Mouse (Mus musculus) right cerebral cortex, postnatal 10 days (tissue): Measurements from ENCODE around the gene Ern1.
"Not testable (repeated sequence)": the region's sequence is repeated elsewhere in the genome, so short reads cannot be mapped to it uniquely, and the experiment has no call there.

Source experiments
- DNase-seq, 2 experiments: peaks; one replicate each; pipeline ENCODE4 v3.0.0; 2021; ENCODE audit warnings: low spot score in 2 of 2

Gene Ern1

DNA sequence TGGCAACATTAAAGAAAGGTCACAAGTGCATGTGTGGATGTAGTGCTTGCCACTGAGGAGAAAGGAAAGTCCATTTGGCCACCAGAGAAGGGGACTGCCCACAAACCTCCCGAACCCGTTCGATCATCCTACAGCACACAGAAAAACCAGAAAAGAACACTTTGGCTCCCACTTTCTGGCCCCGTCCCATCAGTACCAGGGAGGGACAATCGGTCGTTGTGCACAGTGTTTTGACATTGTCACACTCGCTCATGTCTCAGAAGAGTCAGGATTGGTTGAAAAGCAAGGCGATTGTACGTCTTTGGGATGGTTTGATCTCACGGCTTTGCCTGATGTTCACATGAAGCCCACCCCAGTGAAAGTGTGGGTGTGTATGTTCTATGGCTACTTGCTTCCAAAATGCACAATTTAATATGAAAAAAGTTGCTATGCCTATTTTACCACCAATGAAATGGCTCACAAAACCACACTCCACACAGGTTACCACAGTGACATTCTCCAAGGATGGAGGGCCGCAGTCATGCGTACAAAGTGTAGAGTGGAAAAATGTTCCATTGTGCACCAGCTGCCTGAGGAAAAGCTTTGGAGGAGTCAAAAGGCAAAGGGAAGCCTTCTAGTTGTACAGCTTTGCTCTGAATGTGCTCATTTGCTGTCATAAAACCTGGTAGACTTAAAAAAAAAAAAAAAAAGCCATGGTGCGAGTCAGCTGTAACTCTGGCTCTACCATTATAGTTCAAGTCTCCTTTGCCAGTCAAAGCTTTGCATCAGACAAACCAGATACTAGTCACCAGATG, 15.2 kb upstream of the Ern1 start:
- DNase-seq, result no peak

DNA sequence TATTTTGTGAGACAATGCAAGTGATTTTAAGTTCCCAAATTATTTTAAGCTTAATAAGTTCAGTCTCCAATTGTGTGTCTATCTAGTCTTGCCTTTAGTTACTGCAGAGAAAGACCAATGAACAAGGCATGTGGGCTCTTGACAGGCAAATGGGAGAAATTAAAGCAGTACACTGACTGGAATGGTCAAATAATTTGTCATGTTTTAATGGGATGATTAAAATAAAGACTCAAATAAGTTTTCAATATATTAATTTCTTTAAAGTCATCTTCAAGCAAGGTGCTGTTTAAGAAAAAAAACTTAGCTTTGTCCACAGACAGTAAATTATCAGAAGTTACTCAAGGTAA, 14.5 kb upstream of the Ern1 start:
- no peak for DNase-seq

DNA sequence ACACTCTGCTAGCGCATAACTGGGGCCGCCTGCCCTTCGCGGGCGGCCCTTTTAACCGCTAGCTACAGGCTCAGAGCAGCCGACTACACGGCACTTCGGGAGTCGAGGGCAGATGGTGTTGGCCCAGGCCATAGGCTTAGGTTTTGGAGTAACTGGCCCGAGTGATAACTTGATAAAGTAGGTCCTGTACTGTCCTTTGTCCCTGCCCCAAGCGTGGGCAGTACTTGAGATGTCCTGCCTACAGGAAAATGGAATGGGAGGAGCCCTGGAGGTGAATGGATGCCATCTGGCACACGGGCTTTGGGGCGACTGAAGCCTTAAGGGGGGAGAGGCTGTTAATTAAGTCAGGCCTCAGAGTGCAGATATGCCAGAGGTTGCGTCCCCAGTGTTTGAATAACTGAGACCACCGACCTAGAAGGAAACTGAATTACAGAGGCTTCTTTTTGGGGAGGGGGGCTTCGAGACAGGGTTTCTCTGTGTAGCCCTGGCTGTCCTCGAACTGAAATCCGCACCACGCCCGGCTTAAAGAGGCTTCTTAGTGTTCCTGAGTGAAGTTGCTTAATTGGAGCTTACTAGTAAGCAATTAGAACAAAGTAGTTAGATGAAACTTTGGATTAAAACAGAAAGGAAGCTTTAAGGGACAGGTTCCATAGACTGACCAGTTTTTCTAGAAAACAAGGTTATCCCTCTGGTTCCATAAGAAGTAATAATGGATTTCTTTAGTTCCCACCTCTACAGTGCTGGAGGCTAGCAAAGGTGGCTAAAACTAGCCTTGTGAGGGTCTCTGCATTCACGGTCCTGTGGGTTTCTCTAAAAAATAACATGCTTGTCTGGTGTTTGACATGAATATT, 13.9 kb upstream of the Ern1 start:
- DNase-seq, result peak; percentile 73

DNA sequence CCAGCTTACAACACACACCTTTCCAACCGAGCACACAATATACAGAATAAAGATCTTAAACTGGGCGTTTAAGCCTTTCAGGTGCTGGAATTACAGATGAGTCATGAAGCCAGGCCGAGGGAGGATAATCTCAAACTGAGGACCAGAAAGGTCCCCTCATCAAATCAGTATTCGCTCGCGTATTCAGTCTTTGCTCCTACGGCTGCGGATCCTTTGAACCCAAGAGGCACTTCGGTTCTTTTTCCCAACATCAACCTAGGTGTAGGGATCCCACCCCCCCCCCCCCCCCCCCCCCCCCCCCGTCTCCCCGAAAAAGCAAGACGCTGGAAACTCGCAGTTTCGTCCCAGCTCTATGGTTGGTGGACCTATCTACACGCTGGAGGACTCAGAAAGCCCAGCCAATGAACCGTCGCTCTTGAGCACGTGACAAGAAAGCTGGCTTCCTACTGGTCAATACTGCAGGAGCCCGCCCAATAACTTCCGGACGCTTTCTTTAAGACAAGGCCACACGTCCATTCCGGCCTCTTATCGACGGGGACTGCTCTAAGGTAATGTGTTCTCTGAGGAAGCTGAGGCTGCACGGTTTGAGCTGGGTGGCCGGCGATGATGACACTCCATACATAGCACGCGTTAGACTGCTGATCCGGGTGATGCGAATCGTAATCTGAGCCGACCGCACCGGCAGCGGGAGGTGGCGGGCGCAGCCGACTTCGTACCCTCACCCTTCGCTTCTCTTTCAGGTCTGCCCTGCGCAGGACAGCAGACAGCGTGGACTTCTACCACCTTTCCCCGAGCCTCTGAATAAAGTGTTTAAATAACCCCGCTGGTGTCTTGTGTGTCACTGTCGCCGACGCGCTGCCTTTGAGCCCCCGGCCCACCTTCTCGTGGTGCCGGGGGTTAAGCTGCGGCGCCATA, 13.0 kb upstream of the Ern1 start:
- peak; percentile 98 to 99 for DNase-seq

DNA sequence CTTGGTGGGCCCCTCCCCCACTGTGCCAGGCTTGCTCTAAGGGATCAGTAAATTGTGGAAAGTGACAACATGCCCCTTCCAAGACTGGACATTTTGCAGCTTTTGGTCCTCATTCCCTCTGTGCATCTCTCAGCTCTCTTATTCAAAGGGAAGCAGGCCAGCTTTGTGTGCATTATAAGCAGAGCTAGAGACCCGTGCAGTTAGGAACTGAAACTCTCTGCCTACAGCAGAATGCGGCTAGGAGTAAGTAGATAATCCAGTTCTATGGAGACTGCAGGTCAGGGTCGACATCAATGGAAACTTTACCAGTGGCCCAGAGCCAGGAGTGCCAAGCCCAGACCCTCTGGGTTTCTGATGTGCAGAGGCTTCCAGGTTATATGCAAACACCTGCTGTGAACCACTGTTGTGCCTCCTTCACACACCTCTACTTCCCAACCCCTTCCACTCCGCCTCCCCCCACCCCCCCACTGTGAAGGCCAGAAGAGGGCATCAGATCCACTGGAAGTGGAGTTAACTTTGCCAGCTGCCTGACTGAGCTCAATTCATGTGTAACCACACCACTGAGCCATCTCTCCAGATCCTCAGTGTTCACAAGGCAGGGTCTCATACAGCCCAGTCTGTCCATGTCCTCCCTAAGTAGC, 11.2 kb upstream of the Ern1 start:
- no peak for DNase-seq

DNA sequence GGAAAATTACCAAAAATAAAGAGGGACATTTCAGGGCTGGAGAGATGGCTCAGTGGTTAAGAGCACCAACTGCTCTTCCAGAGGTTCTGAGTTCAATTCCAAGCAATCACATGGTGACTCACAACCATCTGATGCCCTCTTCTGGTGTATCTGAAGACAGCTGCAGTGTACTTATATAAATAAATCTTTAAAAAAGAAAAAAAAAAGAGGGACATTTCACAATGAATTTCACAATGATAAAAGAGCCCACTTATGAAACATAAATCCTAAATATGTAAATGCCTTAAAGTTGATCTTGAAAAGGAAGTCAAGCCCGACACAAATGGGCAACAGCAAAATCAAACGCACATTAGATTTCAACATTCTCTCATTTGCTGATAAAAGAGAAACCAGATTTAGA, 10.3 kb upstream of the Ern1 start:
- no peak for DNase-seq

DNA sequence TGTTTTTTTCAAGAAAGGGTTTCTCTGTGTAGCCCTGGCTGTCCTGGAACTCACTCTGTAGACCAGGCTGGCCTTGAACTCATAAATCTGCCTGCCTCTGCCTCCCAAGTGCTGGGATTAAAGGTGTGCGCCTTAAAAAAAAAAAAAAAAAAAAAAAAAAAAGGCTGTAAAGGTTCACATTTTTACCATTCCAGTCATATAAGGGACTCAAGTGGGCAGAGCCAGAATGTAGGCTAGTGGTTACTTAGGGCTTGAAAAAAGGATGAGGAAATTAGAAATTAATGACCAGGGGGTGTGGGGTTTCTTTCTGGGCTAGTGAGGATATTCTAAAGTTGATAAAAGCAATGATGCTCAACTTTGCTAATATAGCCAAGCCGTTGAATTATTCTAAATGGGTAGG, 9.4 kb upstream of the Ern1 start:
- not testable (repeated sequence) for DNase-seq

DNA sequence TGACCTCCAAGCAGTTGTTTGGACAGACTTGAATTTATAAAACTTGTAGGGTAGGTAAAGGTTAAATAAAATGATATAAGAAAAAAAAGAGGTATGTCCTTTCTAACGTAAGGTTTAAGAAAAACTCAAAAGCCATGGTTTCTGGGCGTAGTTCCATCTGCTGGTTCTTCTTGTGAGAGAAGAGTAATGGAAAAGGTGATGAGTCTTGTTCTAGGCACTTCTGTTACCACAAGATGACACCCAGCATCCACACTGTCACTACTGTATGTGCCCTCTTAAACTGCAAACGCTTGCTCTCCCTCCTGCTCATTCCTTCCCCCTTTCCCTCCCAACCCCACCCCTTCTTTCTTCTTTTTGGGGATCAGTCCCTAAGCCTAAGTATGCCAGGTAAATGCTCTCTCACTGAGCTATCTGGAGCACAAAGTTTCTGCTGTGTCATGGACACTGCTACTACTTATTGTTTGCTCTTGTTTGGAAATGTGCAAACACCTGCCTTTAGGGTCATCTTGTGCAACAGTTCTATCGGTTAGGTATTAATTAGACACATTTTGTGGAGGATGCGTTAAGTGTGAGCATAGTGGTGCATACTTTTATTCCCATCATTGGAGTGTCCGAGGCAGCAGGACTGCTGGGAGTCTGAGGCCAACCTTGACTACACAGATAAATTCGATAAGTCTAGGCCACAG, 5.5 kb upstream of the Ern1 start:
- DNase-seq, result no peak

DNA sequence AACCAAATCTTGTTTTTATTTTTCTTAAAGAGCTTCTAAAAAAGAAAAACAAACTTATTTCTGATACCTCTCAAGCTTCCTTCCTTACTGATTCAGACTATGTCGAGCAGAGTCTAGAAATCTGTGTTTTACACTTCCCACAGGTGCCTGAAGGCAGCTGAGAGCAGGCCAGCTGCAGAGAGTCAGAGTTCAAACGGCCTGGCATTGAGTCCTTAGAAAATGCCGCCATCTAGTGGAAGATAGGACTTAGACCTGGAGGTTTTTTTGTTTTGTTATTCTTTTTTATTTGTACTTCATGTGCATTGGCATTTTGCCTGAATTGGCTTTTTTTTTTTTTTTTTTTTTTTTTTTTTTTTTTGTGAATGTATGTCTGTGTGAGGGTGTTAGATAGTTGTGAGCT, 3.7 kb upstream of the Ern1 start:
- peak in 1 of 2 experiments; percentile 57 for DNase-seq

DNA sequence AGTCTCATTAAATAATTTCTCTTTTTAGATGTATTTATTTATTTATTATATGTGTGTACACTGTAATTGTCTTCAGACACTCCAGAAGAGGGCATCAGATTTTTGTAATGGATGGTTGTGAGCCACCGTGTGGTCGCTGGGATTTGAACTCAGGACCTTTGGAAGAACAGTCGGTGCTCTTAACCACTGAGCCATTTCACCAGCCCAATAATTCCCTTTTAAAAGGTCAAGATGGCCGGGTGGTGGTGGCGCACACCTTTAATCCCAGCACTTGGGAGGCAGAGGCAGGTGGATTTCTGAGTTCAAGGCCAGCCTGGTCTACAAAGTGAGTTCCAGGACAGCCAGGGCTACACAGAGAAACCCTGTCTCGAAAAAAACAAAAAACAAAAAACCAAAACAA, 2.9 kb upstream of the Ern1 start:
- DNase-seq, result not testable (repeated sequence)

DNA sequence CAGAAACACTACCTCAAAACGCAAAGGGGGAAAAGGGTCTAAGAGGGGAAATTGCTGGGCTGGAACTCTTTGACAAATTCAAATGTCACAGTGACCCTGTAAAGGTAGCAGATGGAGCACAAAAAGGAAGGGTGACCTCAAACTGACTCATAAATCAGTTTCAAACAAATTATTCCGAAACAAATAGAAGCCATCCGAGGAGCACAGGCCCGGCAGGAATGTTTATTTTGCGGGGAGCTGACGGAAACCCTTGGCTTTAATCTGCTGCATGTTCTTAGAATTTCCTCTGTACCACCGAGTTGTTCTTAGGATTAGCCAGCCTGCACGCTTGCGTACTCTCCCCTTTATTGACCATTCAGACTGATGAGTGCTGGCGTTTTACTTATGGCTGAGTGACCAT, 2.4 kb upstream of the Ern1 start:
- DNase-seq, result no peak

DNA sequence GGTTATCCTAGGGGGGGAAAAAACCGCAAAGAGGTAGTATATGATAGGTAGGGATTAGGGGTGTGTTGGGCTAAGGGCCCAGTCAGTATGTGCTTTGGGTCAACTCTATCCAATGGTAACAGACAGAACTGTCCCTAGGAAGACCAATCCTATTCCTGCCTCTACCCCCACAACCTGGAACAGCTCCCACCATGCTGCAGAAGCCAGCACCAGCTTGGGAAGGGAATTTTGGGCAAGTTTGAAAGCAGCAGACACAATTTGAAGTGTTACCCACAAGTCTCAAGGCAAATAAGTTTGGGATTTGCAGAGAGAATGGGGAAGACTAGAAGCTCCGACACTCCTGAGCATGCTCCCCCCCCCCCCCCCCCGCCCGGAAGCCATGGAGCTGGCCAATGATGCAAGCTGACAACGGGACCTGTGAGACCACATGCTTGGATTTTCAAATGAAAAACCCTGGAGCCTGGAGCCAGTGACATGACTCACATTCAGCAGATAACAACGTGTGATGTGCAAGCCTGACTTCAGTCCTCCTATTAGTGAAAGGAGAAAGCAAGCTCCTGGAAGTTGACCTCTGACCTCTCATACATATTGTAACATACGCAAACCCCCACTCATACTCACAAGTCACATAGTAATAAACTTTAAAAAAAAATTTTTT, 1.5 kb upstream of the Ern1 start:
- peak in 1 of 2 experiments; percentile 56 for DNase-seq

DNA sequence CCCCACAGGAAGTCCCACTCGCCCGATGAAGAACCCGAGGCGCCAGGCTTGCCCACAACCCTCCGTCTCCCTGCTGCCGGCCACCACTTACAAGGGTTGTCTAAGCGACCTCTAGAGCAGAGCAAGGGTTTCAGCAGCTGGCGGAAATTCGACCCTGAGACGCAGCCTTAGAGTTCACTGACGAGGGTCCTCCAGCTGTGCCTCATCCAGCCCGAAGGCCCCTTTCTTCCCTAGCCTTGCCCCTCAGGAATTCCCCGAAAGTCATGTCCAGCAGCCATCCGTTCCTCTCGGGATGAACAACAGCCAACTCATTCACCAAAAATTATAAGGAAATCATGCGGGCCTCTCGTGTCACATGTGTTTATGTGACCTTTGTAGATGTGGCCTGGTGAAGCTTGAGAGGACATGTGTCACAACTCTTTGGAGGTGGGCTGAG, 492 bp upstream of the Ern1 start:
- DNase-seq, result no peak

DNA sequence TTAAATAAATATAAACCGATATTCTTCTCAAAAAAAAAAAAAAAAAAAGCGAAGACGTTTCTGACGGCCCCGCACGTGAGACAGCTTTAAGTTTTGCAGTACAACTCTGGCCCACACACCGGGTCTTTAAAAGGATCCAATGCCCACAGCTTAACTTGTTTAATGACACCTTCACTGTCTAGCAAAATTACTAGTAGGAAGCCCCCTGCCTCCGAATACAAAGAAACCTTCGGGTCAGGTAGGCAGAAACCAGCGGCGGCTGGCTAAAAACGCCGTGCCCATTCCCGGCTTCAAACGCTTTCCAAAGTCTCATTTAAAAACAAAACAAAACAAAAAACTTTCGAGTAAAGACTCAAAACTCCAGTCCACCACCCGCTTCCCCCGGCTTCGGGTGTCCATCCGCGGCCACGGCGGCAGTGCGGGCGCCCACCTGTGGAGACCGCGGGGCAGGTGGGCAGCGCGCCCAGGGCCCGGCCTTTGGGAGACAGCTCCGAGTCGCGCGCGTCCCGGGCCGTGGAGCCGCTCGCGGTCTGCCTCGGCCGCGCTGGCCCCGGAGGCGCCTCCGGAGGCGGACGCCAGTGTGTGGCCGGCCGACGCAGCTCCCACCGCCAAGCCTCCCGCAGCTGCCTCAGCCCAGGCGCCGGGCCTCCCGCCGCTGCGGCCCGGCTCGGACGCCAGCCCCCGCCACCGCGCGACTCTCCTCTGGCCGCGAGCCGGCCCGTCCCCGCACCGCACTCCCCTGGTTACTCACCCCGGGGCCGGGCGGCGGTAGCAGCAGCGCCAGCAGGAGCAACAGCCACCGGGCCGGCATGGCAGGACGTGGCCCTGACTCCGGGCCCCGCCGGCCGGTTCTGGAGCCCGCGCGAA, 553 bp downstream of the Ern1 start:
- DNase-seq, result peak in 1 of 2 experiments; percentile 44

DNA sequence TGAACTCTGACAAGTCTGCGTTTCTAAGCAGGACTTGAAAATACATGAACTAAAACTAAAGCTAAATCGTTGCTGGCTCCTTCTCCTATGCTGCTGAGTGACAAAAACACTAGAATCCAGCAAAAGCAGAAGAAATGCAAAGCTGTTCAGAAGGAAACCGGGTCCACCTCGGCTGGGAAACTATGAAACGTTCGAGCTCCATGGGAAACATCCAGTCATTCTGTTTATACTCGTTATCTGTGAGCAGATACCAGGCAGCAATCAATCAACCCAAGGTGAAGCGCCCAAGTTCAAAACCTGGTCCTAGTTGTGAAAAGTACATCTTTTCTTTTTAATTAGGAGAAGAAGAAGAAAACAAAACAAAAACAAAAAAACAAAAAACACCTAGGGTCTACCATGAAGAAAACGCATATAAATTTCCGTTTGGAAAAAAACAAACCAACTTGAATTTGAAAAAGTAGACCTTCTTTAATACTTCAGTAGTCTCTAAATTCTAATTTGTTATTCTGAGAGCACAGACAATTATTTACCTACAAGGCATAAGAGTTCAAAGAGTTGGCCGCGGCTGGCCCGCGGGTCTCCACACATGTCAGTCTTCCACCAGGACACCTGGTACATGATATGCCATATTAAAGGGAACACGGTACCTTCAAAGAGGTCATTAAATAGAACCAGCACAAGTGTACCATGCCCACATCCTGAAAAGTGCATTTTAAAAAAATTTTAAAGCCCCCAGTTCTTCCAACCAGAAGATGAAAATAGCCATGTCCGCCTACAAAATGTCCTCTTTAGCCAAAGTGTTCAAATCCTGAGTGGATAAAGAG, 1.4 kb downstream of the Ern1 start:
- no peak for DNase-seq

DNA sequence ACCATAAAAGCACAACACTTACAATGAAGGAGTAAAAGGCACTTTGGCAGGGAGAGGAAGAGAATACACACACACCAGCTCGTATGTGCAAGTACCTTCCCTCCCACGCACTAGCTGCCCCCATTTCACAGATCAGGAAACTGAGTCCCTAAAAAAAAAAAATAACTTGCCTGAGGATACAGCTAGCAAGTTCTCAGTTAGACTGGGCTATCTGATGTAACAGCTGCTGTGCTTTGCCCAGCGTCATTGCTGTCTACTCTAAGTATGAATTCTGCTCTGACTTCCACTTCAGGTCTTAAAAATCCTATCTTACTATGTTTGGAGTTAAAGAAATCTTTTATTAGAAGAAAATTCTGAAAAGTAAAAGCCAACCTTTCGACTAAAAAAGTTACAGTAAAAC, 2.0 kb downstream of the Ern1 start:
- DNase-seq, result no peak

DNA sequence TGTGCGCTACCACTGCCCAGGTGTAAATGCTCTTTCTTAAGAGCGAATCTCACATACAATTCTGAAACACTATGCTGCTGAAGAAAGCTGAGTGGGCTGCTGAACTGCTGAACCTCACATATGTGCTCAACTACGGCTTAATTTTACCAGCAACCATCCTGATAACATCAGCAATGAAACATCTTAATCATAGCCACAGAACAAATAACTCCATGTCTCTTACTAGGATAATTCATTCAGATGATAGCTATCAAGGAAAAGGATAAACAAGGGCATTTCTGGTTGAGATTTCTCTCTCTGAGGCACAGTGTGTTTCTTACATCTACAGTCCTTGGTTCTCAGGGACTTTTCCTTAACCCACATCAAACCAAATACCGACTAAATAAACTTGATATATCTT, 2.8 kb downstream of the Ern1 start:
- no peak for DNase-seq

DNA sequence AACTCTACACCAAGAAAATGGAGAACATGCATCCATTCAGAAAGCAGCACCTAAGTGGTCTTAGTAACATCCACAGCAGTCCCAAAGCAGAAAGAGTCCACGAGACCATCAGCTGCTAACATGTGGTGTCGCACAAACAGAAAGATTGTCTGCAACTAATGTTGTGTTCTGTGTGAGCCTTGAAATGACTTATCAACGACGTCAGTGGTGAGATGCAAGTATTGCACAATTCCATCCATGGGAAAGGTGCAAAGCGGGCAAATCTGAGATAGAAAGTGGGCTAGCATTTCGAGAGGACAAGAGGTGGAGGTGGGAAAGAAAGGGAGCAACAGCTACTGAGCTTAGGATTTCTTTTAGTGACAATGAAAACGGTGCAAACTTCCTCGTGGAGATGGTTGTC, 4.8 kb downstream of the Ern1 start:
- no peak for DNase-seq

DNA sequence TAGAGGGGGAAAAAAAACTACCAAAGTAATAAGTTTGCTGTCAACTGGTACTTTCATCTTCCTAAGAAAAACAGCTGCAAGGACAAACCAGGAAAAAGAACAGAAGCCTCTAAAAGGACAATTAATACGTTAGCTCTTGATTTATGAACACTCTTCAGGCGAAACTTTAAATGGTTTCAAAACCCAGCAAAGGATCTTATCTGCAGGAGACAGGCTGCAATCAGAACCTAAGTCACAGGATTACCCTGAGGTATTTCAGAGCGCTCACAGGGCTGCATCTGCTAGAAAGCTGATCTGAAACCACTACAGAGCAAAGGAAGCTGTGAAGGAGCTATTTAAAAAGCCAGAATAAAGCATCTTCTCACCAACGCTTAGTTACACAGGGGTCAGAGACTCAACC, 6.0 kb downstream of the Ern1 start:
- no peak for DNase-seq
